Mouse (Mus musculus) adrenal gland, postnatal 4 days (tissue): ENCODE results near the gene Cmah. TPM values are rescaled to one million over a fixed set of nuclear protein-coding genes. Genes with fewer than 3 reads are reported as not detected.

Experiments used
- DNase-seq, 2 experiments: peaks; one replicate each; pipeline ENCODE4 v3.0.0; 2021 to 2022; ENCODE audit warnings: low spot score in 2 of 2, mixed read lengths in 2 of 2
- total RNA-seq, 2 experiments: library from RNA; stranded (reverse); gene quantifications; 2 replicates each; pipeline ENCODE4 v1.2.3; 2021

Cmah gene
- total RNA-seq, 2 experiments from 2014 or later, result 2.2 to 3.3 TPM

- no peak for DNase-seq
Observed at GRCm38 (mm10) chr13:24477564-24477963, 150.4 kb downstream of the Cmah start.

GRCm38 (mm10) chr13:24479516-24479915 is 152.3 kb downstream of the Cmah start:
- DNase-seq, result no peak

- no peak for DNase-seq
Observed at GRCm38 (mm10) chr13:24480824-24481223, 153.6 kb downstream of the Cmah start.

GRCm38 (mm10) chr13:24481615-24482295 is 154.6 kb downstream of the Cmah start:
- peak in 1 of 2 experiments; percentile 16 for DNase-seq

GRCm38 (mm10) chr13:24483691-24484090 is 156.5 kb downstream of the Cmah start:
- no peak for DNase-seq

- no peak for DNase-seq
Observed at GRCm38 (mm10) chr13:24484811-24485210, 157.6 kb downstream of the Cmah start.

GRCm38 (mm10) chr13:24485964-24486363 is 158.8 kb downstream of the Cmah start:
- no peak for DNase-seq

GRCm38 (mm10) chr13:24486403-24486802 is 159.2 kb downstream of the Cmah start:
- no peak for DNase-seq

GRCm38 (mm10) chr13:24487061-24487460 is 159.9 kb downstream of the Cmah start:
- no peak for DNase-seq

GRCm38 (mm10) chr13:24487546-24487945 is 160.3 kb downstream of the Cmah start:
- DNase-seq, result no peak

GRCm38 (mm10) chr13:24488526-24489070 is 161.4 kb downstream of the Cmah start:
- no peak for DNase-seq

GRCm38 (mm10) chr13:24489515-24489914 is 162.3 kb downstream of the Cmah start:
- no peak for DNase-seq

- DNase-seq, result no peak
Observed at GRCm38 (mm10) chr13:24490041-24490440, 162.8 kb downstream of the Cmah start.

- no peak for DNase-seq
Observed at GRCm38 (mm10) chr13:24491101-24491500, 163.9 kb downstream of the Cmah start.

- no peak for DNase-seq
Observed at GRCm38 (mm10) chr13:24493784-24494183, 166.6 kb downstream of the Cmah start.

- DNase-seq, result no peak
Observed at GRCm38 (mm10) chr13:24496353-24496752, 169.1 kb downstream of the Cmah start.

GRCm38 (mm10) chr13:24497001-24497400 is 169.8 kb downstream of the Cmah start:
- DNase-seq, result no peak

- no peak for DNase-seq
Observed at GRCm38 (mm10) chr13:24498342-24498741, 171.1 kb downstream of the Cmah start.

GRCm38 (mm10) chr13:24499505-24499904 is 172.3 kb downstream of the Cmah start:
- no peak for DNase-seq

GRCm38 (mm10) chr13:24501179-24501905 is 174.1 kb downstream of the Cmah start:
- no peak for DNase-seq

GRCm38 (mm10) chr13:24501919-24502318 is 174.7 kb downstream of the Cmah start:
- DNase-seq, result no peak

- DNase-seq, result no peak
Observed at GRCm38 (mm10) chr13:24505812-24506211, 178.6 kb downstream of the Cmah start.
